Mouse (Mus musculus): ENCODE measurements around the gene Fbxl15. TPM values are rescaled to one million over a fixed set of nuclear protein-coding genes. Genes with fewer than 3 reads are reported as not detected.

Gene Fbxl15
- polyA plus RNA-seq, 1 experiment: 38.8 TPM

GRCm38 (mm10) chr19:46290535-46291105 lies 37.4 kb upstream of the Fbxl15 start:
- TF ChIP-seq CTCF (IDR thresholded peaks at IDR 0.05; ENCODE audit: borderline replicate concordance, insufficient read depth, low read depth, low read length) (no peak), POLR2A (IDR thresholded peaks at IDR 0.05; ENCODE audit: borderline replicate concordance, insufficient read depth, low read length) (no peak)
- Histone ChIP-seq H3K27me3 (ENCODE audit: control insufficient read depth, insufficient read depth, low read length) (no peaks in the 10 kb centered on the region), H3K4me1 (ENCODE audit: control insufficient read depth, insufficient read depth, low read length) (peaks cover 19% of the 10 kb centered on the region), H3K27ac (ENCODE audit: insufficient read depth, low read length) (no peak overlapping the region), H3K4me3 (replicated peaks; ENCODE audit: insufficient read depth, low read depth, low read length) (no peak overlapping the region)
- WGBS: 47% methylated on average over 12 of the region's 12 CpGs
- DNase-seq: no peak

- TF ChIP-seq POLR2A (IDR thresholded peaks at IDR 0.05; ENCODE audit: borderline replicate concordance, insufficient read depth, low read length): no peak
- TF ChIP-seq CTCF (IDR thresholded peaks at IDR 0.05; ENCODE audit: borderline replicate concordance, insufficient read depth, low read depth, low read length): no peak
- H3K27ac ChIP-seq (ENCODE audit: insufficient read depth, low read length): no peak overlapping the region
- WGBS: 79% methylated on average over 4 of the region's 4 CpGs
- H3K27me3 ChIP-seq (ENCODE audit: control insufficient read depth, insufficient read depth, low read length): no peaks in the 10 kb centered on the region
- DNase-seq: no peak
- H3K4me1 ChIP-seq (ENCODE audit: control insufficient read depth, insufficient read depth, low read length): no peaks in the 10 kb centered on the region
- no peak overlapping the region for H3K4me3 ChIP-seq (replicated peaks; ENCODE audit: insufficient read depth, low read depth, low read length)
These were observed 31.0 kb upstream of the Fbxl15 start for GRCm38 (mm10) chr19:46296938-46297337.

- no peak for DNase-seq
- Histone ChIP-seq H3K27ac (ENCODE audit: insufficient read depth, low read length) (no peak overlapping the region), H3K27me3 (ENCODE audit: control insufficient read depth, insufficient read depth, low read length) (no peaks in the 10 kb centered on the region; the same call in 1 of the 2 replicates), H3K4me3 (replicated peaks; ENCODE audit: insufficient read depth, low read depth, low read length) (no peak overlapping the region), H3K4me1 (ENCODE audit: control insufficient read depth, insufficient read depth, low read length) (0 out of 2 replicates have a peak, but pooled peaks cover 4% of the 10 kb centered on the region)
- no peak for TF ChIP-seq CTCF (IDR thresholded peaks at IDR 0.05; ENCODE audit: borderline replicate concordance, insufficient read depth, low read depth, low read length)
- TF ChIP-seq POLR2A (IDR thresholded peaks at IDR 0.05; ENCODE audit: borderline replicate concordance, insufficient read depth, low read length): no peak
- WGBS: 44% methylated on average over 8 of the region's 8 CpGs
These were observed 27.5 kb upstream of the Fbxl15 start for GRCm38 (mm10) chr19:46300294-46301045.

- H3K4me3 ChIP-seq (replicated peaks; ENCODE audit: insufficient read depth, low read depth, low read length): no peak overlapping the region
- no peak for TF ChIP-seq CTCF (IDR thresholded peaks at IDR 0.05; ENCODE audit: borderline replicate concordance, insufficient read depth, low read depth, low read length)
- no peak for TF ChIP-seq POLR2A (IDR thresholded peaks at IDR 0.05; ENCODE audit: borderline replicate concordance, insufficient read depth, low read length)
- DNase-seq: no peak
- 0 out of 2 replicates have a peak, but pooled peaks cover 4% of the 10 kb centered on the region for H3K4me1 ChIP-seq (ENCODE audit: control insufficient read depth, insufficient read depth, low read length)
- 86% methylated on average over 4 of the region's 4 CpGs for WGBS
- H3K27me3 ChIP-seq (ENCODE audit: control insufficient read depth, insufficient read depth, low read length): no peaks in the 10 kb centered on the region; the same call in 1 of the 2 replicates
- H3K27ac ChIP-seq (ENCODE audit: insufficient read depth, low read length): no peak overlapping the region
These were observed 25.4 kb upstream of the Fbxl15 start for GRCm38 (mm10) chr19:46302551-46302950.

- TF ChIP-seq CTCF (IDR thresholded peaks at IDR 0.05; ENCODE audit: borderline replicate concordance, insufficient read depth, low read depth, low read length): no peak
- no peak for TF ChIP-seq POLR2A (IDR thresholded peaks at IDR 0.05; ENCODE audit: borderline replicate concordance, insufficient read depth, low read length)
- WGBS: 48% methylated on average over 18 of the region's 18 CpGs
- peak in 1 of 2 experiments; percentile 10 for DNase-seq
- Histone ChIP-seq H3K27me3 (ENCODE audit: control insufficient read depth, insufficient read depth, low read length) (no peaks in the 10 kb centered on the region; the same call in 1 of the 2 replicates), H3K4me3 (replicated peaks; ENCODE audit: insufficient read depth, low read depth, low read length) (no peak overlapping the region), H3K27ac (ENCODE audit: insufficient read depth, low read length) (no peak overlapping the region), H3K4me1 (ENCODE audit: control insufficient read depth, insufficient read depth, low read length) (0 out of 2 replicates have a peak, but pooled peaks cover 4% of the 10 kb centered on the region)
These were observed 24.5 kb upstream of the Fbxl15 start for GRCm38 (mm10) chr19:46303251-46304215.

- Histone ChIP-seq H3K4me3 (replicated peaks; ENCODE audit: insufficient read depth, low read depth, low read length) (peak within 1 kb of the TSS; percentile 72), H3K27me3 (ENCODE audit: control insufficient read depth, insufficient read depth, low read length) (no peaks in the 10 kb centered on the region; the same call in 1 of the 2 replicates), H3K4me1 (ENCODE audit: control insufficient read depth, insufficient read depth, low read length) (peaks cover 4% of the 10 kb centered on the region; the same call in 1 of the 2 replicates), H3K27ac (ENCODE audit: insufficient read depth, low read length) (no peak within 1 kb of the TSS)
- peak; percentile 75 to 85 for DNase-seq
- under 1% methylated on average over 39 of the region's 39 CpGs for WGBS
- TF ChIP-seq CTCF (IDR thresholded peaks at IDR 0.05; ENCODE audit: borderline replicate concordance, insufficient read depth, low read depth, low read length): peak; percentile 88
- TF ChIP-seq POLR2A (IDR thresholded peaks at IDR 0.05; ENCODE audit: borderline replicate concordance, insufficient read depth, low read length): no peak
These were observed 23.7 kb upstream of the Fbxl15 start, which contains the start of gene Nfkb2 for GRCm38 (mm10) chr19:46304216-46304841. Gene Nfkb2 (plus strand): TSS chr19:46304320.

- H3K27me3 ChIP-seq (ENCODE audit: control insufficient read depth, insufficient read depth, low read length): no peaks in the 10 kb centered on the region; the same call in 1 of the 2 replicates
- DNase-seq: peak; percentile 10 to 24
- H3K4me1 ChIP-seq (ENCODE audit: control insufficient read depth, insufficient read depth, low read length): peaks cover 8% of the 10 kb centered on the region; the same call in 1 of the 2 replicates
- WGBS: 2% methylated on average over 34 of the region's 34 CpGs
- no peak overlapping the region for H3K27ac ChIP-seq (ENCODE audit: insufficient read depth, low read length)
- H3K4me3 ChIP-seq (replicated peaks; ENCODE audit: insufficient read depth, low read depth, low read length): peak overlapping the region; percentile 33
- TF ChIP-seq CTCF (IDR thresholded peaks at IDR 0.05; ENCODE audit: borderline replicate concordance, insufficient read depth, low read depth, low read length) (no peak), POLR2A (IDR thresholded peaks at IDR 0.05; ENCODE audit: borderline replicate concordance, insufficient read depth, low read length) (no peak)
These were observed 23.1 kb upstream of the Fbxl15 start for GRCm38 (mm10) chr19:46304908-46305333.
